ENCODE assay signal across 13 mouse cellular contexts in the genomic region with DNA sequence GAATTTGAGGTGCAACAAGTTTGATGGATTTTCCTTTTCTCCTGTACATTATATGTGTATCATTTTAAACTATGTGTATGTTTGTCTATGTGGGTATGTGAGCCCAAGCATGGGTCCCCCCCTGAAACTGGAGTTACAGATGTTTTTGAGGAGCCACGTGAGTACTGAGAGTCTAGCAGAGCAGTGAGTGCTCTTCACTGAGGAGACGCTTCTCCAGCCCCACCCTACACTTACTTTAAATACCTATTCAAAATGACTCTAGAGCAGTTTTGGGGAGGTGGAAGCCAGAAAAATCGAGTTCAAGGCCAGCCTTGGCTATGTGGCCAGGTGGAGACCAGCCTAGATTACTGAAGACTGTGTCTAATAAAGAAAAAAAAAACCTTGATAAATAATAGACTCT.
"Had no signal": no experiment of that assay in that cellular context is flagged by ENCODE, and none has a peak within 500 bp of the region (broad histone marks: within the 10 kb centered on the region; RNA-seq: fewer than 3 reads in every experiment).

No protein-coding gene starts in this region.

- DNase-seq: gastrocnemius, postnatal 14 days; gastrocnemius, postnatal 36 days; heart, adult 11 months; heart, adult 2 months; heart, postnatal 14 days; heart, postnatal 36 days; kidney, adult 11 months; kidney, adult 2 months; kidney, adult 9 months; kidney, postnatal 25 days; kidney, postnatal 4 days; layer of hippocampus, postnatal 36 days; left cerebral cortex, postnatal 4 days had no signal
